Comparison of ENCODE assay signal across 26 mouse cellular contexts in the genomic region with DNA sequence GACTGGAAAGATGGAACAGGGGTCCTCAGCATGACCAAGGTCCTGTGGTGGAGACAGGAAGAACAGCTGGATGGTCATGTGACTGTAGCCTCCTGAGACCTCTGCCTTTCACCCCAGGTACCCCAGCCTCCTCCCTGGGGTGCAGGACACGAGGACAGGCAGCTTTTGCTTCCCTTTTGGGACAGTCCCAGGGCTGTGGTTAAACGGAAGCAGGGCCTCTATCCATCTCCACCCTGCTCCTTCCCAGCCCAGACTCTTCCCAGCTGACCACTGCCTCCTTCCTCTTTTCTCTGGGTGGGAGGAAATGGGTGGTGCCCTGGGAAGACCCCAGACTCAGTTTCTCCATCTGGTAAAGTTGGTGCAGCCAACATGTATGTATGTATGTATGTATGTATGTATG.
DNase-seq lines count a peak whose midpoint lies in the region; ATAC-seq and TF ChIP-seq lines count a peak whose summit lies in the region.
"Had no signal": no experiment of that assay in that cellular context is flagged by ENCODE, and none has a peak within 500 bp of the region (broad histone marks: within the 10 kb centered on the region; RNA-seq: fewer than 3 reads in every experiment).

No protein-coding gene starts in this region.

- no peak for TF ChIP-seq EP300 in liver, postnatal 0 days (IDR thresholded peaks at IDR 0.05; ENCODE audit: low read depth)

- no peaks in the 10 kb centered on the region for H3K36me3 ChIP-seq in liver, postnatal 0 days (replicated peaks; ENCODE audit: insufficient read depth, low read length)
- H3K36me3 ChIP-seq in liver, embryonic 11.5 days (ENCODE audit: control insufficient read depth, insufficient read depth, low read length): no peaks in the 10 kb centered on the region
- H3K36me3 ChIP-seq in splenic B cell, adult 2 months (ENCODE audit: control insufficient read depth, insufficient read depth, low read length, poor library complexity, severe bottlenecking): no peaks in the 10 kb centered on the region
- no peaks in the 10 kb centered on the region for H3K36me3 ChIP-seq in heart, embryonic 12.5 days
- H3K36me3 ChIP-seq: embryonic facial prominence, embryonic 12.5 days; embryonic facial prominence, embryonic 15.5 days; G1E; heart, embryonic 10.5 days; hindbrain, embryonic 10.5 days; hindbrain, embryonic 13.5 days had no signal

- H3K4me1 ChIP-seq in liver, postnatal 0 days (ENCODE audit: insufficient read depth): peaks cover 39% of the 10 kb centered on the region
- H3K4me1 ChIP-seq in liver, embryonic 11.5 days (replicated peaks; ENCODE audit: control insufficient read depth, insufficient read depth, low read length): peaks cover 25% of the 10 kb centered on the region
- H3K4me1 ChIP-seq in bone marrow macrophage, adult 2 months (ENCODE audit: control insufficient read depth, insufficient read depth, low read length): peaks cover 77% of the 10 kb centered on the region
- peaks cover 28% of the 10 kb centered on the region for H3K4me1 ChIP-seq in heart, embryonic 12.5 days (replicated peaks)

- H3K4me2 ChIP-seq in liver, postnatal 0 days (ENCODE audit: low read depth, low read length): no peak overlapping the region
- H3K4me2 ChIP-seq in liver, embryonic 11.5 days: no peak overlapping the region
- H3K4me2 ChIP-seq in heart, embryonic 12.5 days: no peak overlapping the region
- H3K4me2 ChIP-seq: embryonic facial prominence, embryonic 12.5 days; embryonic facial prominence, embryonic 15.5 days; hindbrain, embryonic 13.5 days had no signal

- no peak for TF ChIP-seq CTCF in liver, postnatal 0 days (IDR thresholded peaks at IDR 0.05; ENCODE audit: low read depth)
- no peak for TF ChIP-seq CTCF in bone marrow macrophage, adult 2 months (IDR thresholded peaks at IDR 0.05; ENCODE audit: low read depth, low read length)

- no peak for ATAC-seq in liver, postnatal 0 days
- no peak for ATAC-seq in liver, embryonic 11.5 days (replicated peaks; ENCODE audit: low FRiP score)
- peak; percentile 17; the same call in 1 of the 2 replicates for ATAC-seq in megakaryocyte, adult 5-6 weeks (ENCODE audit: poor library complexity, severe bottlenecking)
- ATAC-seq in heart, embryonic 12.5 days (ENCODE audit: insufficient number of reproducible peaks, low FRiP score): no peak
- no peak for ATAC-seq in cerebellum, adult (ENCODE audit: insufficient number of reproducible peaks, low FRiP score, low TSS enrichment)
- ATAC-seq: forebrain, embryonic 14.5 days; forebrain, postnatal 0 days; hindbrain, embryonic 16.5 days had no signal

- no peaks in the 10 kb centered on the region for H3K27me3 ChIP-seq in liver, postnatal 0 days (ENCODE audit: insufficient read depth, low read length)
- H3K27me3 ChIP-seq in liver, embryonic 11.5 days (replicated peaks; ENCODE audit: control insufficient read depth, insufficient read depth, low read length): no peaks in the 10 kb centered on the region
- H3K27me3 ChIP-seq in splenic B cell, adult 2 months (ENCODE audit: control insufficient read depth, insufficient read depth, low read length, poor library complexity, severe bottlenecking): no peaks in the 10 kb centered on the region
- no peaks in the 10 kb centered on the region for H3K27me3 ChIP-seq in heart, embryonic 12.5 days (replicated peaks)
- H3K27me3 ChIP-seq: embryonic facial prominence, embryonic 12.5 days; embryonic facial prominence, embryonic 15.5 days; hindbrain, embryonic 13.5 days had no signal

- no peaks in the 10 kb centered on the region for H3K9me3 ChIP-seq in liver, postnatal 0 days (ENCODE audit: low read length)
- no peaks in the 10 kb centered on the region for H3K9me3 ChIP-seq in liver, embryonic 11.5 days (ENCODE audit: control insufficient read depth, low read length)
- H3K9me3 ChIP-seq in heart, embryonic 12.5 days (replicated peaks): no peaks in the 10 kb centered on the region
- H3K9me3 ChIP-seq: embryonic facial prominence, embryonic 12.5 days; embryonic facial prominence, embryonic 15.5 days; G1E; heart, embryonic 10.5 days; hindbrain, embryonic 10.5 days; hindbrain, embryonic 13.5 days had no signal

- no peak overlapping the region for H3K9ac ChIP-seq in liver, postnatal 0 days (replicated peaks)
- H3K9ac ChIP-seq in liver, embryonic 11.5 days (ENCODE audit: low read depth, low read length): no peak overlapping the region
- no peak overlapping the region for H3K9ac ChIP-seq in heart, embryonic 12.5 days
- H3K9ac ChIP-seq: embryonic facial prominence, embryonic 12.5 days; embryonic facial prominence, embryonic 15.5 days; forebrain, postnatal 0 days; hindbrain, embryonic 13.5 days had no signal

- 0 out of 2 replicates have a peak overlapping the region, but pooled peaks have one; percentile 12 for H3K27ac ChIP-seq in liver, postnatal 0 days (ENCODE audit: low read depth)
- no peak overlapping the region for H3K27ac ChIP-seq in liver, embryonic 11.5 days (ENCODE audit: low read depth, low read length)
- H3K27ac ChIP-seq in bone marrow macrophage, adult 2 months (ENCODE audit: insufficient read depth, low read depth, low read length): peak overlapping the region; percentile 96
- H3K27ac ChIP-seq in heart, embryonic 12.5 days (ENCODE audit: poor library complexity, severe bottlenecking): no peak overlapping the region
- H3K27ac ChIP-seq: embryonic facial prominence, embryonic 12.5 days; embryonic facial prominence, embryonic 15.5 days; heart, adult 2 months; heart, embryonic 10.5 days; hindbrain, embryonic 10.5 days; hindbrain, embryonic 13.5 days had no signal

- 25% methylated on average over 2 of the region's 2 CpGs for WGBS in liver, postnatal 0 days (ENCODE audit: insufficient replicate concordance)
- 34% methylated on average over 2 of the region's 2 CpGs for WGBS in liver, embryonic 11.5 days
- WGBS in heart, embryonic 12.5 days: 75% methylated on average over 2 of the region's 2 CpGs

- no peak overlapping the region for H3K4me3 ChIP-seq in liver, postnatal 0 days (ENCODE audit: low read depth, low read length)
- H3K4me3 ChIP-seq in liver, embryonic 11.5 days (ENCODE audit: low read depth, low read length): no peak overlapping the region
- H3K4me3 ChIP-seq in bone marrow macrophage, adult 2 months (ENCODE audit: insufficient read depth, low read length): no peak overlapping the region
- no peak overlapping the region for H3K4me3 ChIP-seq in heart, embryonic 12.5 days
- H3K4me3 ChIP-seq: embryonic facial prominence, embryonic 12.5 days; embryonic facial prominence, embryonic 15.5 days; gastrocnemius, adult 2 months; heart, adult 2 months; heart, embryonic 10.5 days; hindbrain, embryonic 10.5 days; hindbrain, embryonic 13.5 days had no signal

- TF ChIP-seq POLR2A in bone marrow macrophage, adult 2 months (IDR thresholded peaks at IDR 0.05; ENCODE audit: borderline replicate concordance, low read depth, low read length): no peak

- DNase-seq in liver, postnatal 0 days: no peak
- no peak for DNase-seq in liver, embryonic 11.5 days (ENCODE audit: low spot score)
- peak; percentile 53 for DNase-seq in splenic B cell, adult 2 months (ENCODE audit: low read depth, low spot score)
- DNase-seq: adrenal gland, adult 2 months; adrenal gland, postnatal 14 days; cerebellum, adult 11 months; cerebellum, adult 2 months; cerebellum, adult 9-11 months; cerebellum, postnatal 25 days; forebrain, postnatal 0 days; gastrocnemius, adult 2 months; gastrocnemius, postnatal 14 days; heart, adult 2 months; heart, postnatal 36 days had no signal

Comparison
In these comparisons a context has a peak if more than half of its experiments do, and no peak if none do; other contexts are left out.
1. H3K27ac ChIP-seq: peak in liver, postnatal 0 days (single experiment) and bone marrow macrophage, adult 2 months (single experiment); none in liver, embryonic 11.5 days (single experiment) and heart, embryonic 12.5 days (single experiment).